Mouse (Mus musculus) thymus, adult 18-20 months (tissue): ENCODE measurements at regions not wholly inside any gene's neighbourhood (a gene's known extent, or its start where the extent isn't known, plus 50 kb on each side); places are given as distances from the start of the nearest gene placed in this dataset.
A peak's percentile ranks its signal among the peaks of the same experiment; 100 is the strongest.

Experiments
- DNase-seq, 2 experiments: peaks; one replicate each; pipeline ENCODE4 v3.0.0; 2022; ENCODE audit warnings: mixed read lengths in 2 of 2

GRCm38 (mm10) chr1:69375246-69375645, 267.4 kb upstream of the Erbb4 start:
- DNase-seq, result no peak

- DNase-seq, result no peak
Observed at GRCm38 (mm10) chr1:69370078-69370477, 262.2 kb upstream of the Erbb4 start.

DNA sequence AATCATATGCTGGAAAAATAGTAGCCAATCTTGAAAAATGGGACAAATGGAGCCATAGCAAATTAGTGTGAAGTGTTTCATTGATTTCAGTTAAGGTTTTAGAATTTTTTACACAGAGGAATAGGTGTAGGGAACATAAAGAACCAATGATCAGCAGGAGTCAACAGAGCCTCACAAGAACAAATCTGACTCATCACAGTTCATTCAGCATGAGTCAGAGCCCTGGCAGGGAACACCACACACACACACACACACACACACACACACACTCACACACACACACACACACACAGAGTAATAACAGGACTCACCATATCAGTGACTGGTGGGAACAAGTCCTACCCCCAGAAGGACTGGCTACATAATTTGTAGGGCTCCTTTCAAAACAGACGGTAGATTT, 259.7 kb upstream of the Erbb4 start:
- no peak for DNase-seq

DNA sequence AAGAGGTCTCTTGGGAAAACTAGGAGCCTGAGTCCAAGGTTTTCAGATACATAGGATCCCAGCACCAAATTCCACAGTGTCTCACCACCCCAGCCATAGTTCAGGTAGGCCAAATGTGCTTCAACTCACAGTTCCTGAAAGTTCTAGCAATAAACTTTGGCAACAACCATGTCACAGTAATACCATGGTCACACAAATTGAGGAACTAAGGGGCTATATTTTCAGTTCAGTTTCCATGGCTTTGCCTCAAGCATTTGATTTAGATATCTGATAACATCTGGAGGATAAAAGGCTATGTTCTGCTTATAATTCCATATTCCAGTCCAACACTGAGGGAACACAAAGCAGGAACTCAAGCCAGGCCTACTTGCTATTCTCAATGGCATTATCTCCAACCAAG, 256.2 kb upstream of the Erbb4 start:
- DNase-seq, result no peak

- DNase-seq, result no peak
Observed at GRCm38 (mm10) chr1:69357548-69357947, 249.7 kb upstream of the Erbb4 start.

DNA sequence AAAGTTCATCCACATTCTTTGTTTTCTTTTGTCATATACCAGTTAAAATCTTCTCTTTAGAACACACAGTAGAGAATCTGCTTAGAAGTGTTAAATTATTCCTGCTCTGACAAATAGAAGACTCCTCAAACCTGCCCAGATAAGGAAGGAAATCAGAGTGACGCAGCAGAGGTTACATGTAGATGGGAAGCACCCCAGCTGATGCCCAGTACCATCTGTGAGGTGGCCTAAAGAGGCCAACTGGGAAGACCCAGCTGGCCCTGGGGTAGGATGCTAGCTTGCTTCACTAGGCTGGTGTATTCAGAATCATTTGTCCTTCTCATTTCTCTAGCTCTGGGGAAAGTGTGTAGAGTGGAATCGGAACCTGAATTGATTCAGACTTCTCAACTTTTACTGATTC, 242.6 kb upstream of the Erbb4 start:
- no peak for DNase-seq

GRCm38 (mm10) chr1:69349826-69350225, 242.0 kb upstream of the Erbb4 start:
- no peak for DNase-seq

DNA sequence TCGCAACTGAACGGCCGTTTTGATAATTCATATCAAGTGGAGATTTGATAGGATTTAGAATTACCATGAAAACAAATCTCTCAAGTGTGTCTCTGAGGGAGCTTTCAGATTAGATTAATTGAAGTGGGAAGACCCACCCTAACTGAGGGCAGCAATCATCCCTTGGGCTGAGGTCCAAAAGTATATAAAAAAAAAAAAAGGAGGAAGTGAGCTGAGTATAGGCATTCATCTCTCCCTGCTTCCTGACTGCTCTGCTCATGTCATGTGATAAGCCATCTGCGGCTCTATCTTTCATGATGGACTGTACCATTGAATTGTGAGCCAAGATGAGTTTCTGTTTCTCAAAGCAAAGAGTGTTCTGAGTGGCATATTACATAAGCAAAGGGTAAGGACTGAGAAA, 234.2 kb upstream of the Erbb4 start:
- DNase-seq, result no peak

DNA sequence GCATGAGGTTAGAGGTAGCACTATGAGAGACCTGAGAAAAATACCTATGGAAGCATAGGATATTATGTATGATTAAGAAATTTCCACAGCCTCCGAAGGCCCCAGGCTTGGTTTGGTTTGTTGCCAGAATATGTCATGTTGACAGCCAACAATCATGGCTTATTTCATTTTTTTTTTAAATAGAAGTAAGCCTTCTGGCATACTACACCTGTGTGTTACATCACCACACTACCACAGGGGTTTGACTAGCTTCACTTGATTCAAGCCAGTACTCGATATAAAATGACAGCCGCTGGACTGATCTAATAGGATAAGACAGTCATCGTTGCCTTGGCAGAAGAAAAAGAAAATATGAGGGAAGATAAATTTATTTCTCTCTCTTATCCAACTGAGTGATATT, 232.6 kb upstream of the Erbb4 start:
- no peak for DNase-seq

DNA sequence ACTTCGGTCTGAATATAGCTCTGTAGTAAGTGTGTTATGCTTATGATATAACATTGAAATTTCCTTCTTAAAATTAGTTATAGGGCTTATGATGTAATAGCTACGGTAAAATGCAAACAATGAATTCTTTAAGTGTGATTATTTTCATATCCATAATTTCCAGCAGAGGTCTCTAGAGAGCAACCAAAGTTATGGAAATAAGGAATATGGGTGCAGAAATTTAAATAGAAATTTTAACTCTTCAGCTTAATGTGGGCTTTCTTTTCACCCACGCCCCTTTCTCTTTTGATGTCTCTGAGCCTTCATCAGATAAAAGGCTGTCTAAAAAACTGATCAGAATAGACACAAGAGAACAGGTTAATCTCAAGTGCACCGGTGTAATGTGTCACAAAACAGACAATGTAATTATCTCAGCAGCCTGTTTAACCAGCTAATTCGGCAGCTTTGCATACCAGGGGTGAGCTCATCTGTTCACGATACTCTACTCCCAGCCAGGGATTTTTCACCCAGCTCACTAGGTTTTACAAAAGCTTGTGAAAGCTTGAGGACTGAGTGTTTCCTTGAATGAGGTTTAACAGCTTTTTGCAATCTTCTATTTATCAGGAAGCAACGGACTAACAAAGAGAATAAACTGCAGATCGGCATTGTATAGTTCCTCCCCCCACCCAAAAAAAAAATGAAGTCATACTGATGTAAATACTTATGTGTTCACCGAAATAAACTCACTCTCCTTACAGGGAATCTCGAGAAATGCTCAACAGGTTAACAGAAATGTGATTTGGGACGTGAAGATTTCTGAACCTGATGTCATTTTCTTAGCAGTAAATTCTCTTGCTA, 223.8 kb upstream of the Erbb4 start:
- no peak for DNase-seq

- DNase-seq, result no peak
Observed at GRCm38 (mm10) chr1:69329399-69329798, 221.5 kb upstream of the Erbb4 start.

- DNase-seq, result no peak
Observed at GRCm38 (mm10) chr1:69326711-69327110, 218.9 kb upstream of the Erbb4 start.

- DNase-seq, result no peak
Observed at GRCm38 (mm10) chr1:69319526-69319925, 211.7 kb upstream of the Erbb4 start.

GRCm38 (mm10) chr1:69296816-69297215, 189.0 kb upstream of the Erbb4 start:
- no peak for DNase-seq

- peak in 1 of 2 experiments; percentile 14 for DNase-seq
Observed at GRCm38 (mm10) chr1:69291329-69291728, 183.5 kb upstream of the Erbb4 start.

DNA sequence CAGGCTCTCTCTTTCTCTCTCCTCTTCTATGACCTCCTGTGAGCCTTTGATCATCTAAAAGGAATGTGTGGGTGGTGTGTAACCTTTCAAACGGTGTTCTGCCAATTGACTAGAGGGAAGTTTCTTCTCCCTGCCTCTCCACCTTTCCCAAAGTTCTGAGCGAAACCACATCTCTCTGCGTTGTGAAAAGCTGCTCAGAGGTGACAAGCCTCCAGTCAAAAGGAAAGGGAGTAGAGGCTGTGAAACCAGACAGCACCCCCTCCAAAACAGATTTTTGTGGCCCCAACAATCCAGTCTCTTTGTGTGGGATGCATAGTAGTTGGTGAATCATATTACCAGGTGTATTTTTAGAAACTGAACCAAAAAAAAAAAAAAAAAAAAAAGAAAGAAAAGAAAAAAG, 178.5 kb upstream of the Erbb4 start:
- DNase-seq, result no peak

GRCm38 (mm10) chr1:69277428-69277827, 169.6 kb upstream of the Erbb4 start:
- no peak for DNase-seq

DNA sequence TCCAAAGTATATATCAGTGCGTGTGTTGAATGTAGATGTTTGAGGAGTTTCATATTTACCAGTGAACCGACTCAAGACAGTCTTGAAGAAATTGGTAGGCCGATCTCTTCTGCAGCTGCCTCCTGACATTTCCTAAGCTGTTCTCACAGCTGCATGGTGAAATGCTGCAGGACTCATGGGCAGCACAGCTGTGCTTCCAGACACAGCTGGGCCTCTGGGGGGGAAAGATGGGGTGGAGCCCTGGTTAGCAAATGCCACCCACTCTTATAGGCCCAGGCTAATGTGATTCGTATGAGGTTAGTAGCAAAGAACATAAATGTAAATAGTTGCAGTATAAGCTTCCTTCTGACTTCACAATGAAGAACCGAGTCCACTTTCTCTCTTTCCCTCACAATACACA, 139.8 kb upstream of the Erbb4 start:
- DNase-seq, result no peak

- DNase-seq, result no peak
Observed at GRCm38 (mm10) chr1:69242289-69242909, 134.5 kb upstream of the Erbb4 start.

- peak in 1 of 2 experiments; percentile 7 for DNase-seq
Observed at GRCm38 (mm10) chr1:69241502-69242214, 133.8 kb upstream of the Erbb4 start.

- no peak for DNase-seq
Observed at GRCm38 (mm10) chr1:69227864-69228263, 120.0 kb upstream of the Erbb4 start.

DNA sequence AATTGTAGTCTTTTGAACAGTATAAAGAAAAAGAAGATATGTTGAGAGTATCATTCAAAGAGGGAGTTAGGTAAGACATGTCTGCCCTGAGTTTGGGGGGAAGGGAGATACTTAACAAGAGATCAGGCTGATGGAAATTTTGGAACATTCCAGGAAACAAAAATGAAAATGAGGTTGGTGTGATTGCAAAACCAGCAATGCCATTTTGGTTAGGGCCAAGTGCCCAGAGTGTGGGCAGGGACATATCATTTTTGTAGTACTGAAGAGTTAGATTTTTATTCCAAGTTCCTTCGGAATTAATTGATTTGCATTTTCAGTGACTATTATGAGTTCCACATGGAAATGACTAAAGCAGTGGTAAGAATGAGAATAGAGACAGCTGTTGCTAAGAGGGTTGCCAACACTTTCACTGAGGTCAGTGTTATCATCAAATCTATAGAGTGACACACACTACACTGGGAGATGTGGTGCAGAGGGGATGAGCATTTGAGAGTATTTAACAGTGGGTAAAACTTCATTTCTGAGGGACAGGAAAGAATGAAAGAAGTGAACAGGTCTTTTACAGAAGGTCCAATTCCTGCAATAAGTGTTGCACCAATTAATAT, 105.1 kb upstream of the Erbb4 start:
- no peak for DNase-seq

GRCm38 (mm10) chr1:69202745-69203144, 94.9 kb upstream of the Erbb4 start:
- DNase-seq, result no peak
